Mouse (Mus musculus) kidney, embryonic 16.5 days (tissue): Measurements from ENCODE around the gene Tbck. TPM values are rescaled to one million over a fixed set of nuclear protein-coding genes. Genes with fewer than 3 reads are reported as not detected.

ENCODE experiments used
- ATAC-seq: fragments of 200-750 bp; cut with Nextera tagmentation; 2 replicates; pipeline ENCODE4 v1.8.0; 2017; ENCODE audit warnings: moderate TSS enrichment; ENCODE audit not compliant: low FRiP score, low TSS enrichment
- H3K27ac ChIP-seq: fragments of 300-500 bp; sonication (generic); 2 replicates; pipeline ENCODE4 v1.5.1; 2014; ENCODE audit warnings: low read length
- H3K27me3 ChIP-seq: fragments of 300-500 bp; sonication (generic); 2 replicates; pipeline ENCODE4 v1.6.1; 2014; ENCODE audit warnings: low read length, control low read depth, mixed read lengths; ENCODE audit not compliant: insufficient read depth
- H3K36me3 ChIP-seq: fragments of 300-500 bp; sonication (generic); 2 replicates; pipeline ENCODE4 v1.6.1; 2014; ENCODE audit warnings: low read length, control low read depth, mixed read lengths; ENCODE audit not compliant: insufficient read depth
- H3K4me1 ChIP-seq: fragments of 300-500 bp; sonication (generic); 2 replicates; pipeline ENCODE4 v1.6.1; 2014; ENCODE audit warnings: low read length, control low read depth, mixed read lengths; ENCODE audit not compliant: insufficient read depth
- H3K4me2 ChIP-seq: fragments of 300-500 bp; sonication (generic); replicated peaks from 2 replicates; pipeline ENCODE4 v1.6.1; 2014; ENCODE audit warnings: low read depth, low read length
- H3K4me3 ChIP-seq: fragments of 300-500 bp; sonication (generic); 2 replicates; pipeline ENCODE4 v1.5.1; 2014; ENCODE audit warnings: mild to moderate bottlenecking, low read length
- H3K9ac ChIP-seq: fragments of 300-500 bp; sonication (generic); replicated peaks from 2 replicates; pipeline ENCODE4 v1.6.1; 2014; ENCODE audit warnings: low read length
- H3K9me3 ChIP-seq: fragments of 300-500 bp; sonication (generic); 2 replicates; pipeline ENCODE4 v1.6.1; 2016; ENCODE audit warnings: low read length, control low read depth
- WGBS: fragments of 180-500 bp; shearing (Covaris S2); extraction: QIAGEN DNeasy Blood & Tissue Kit; methylation state at CpG from one replicate; pipeline ENCODE4 v1.1.7; 2014; 5-methylcytosine and 5-hydroxymethylcytosine counted together
- polyA plus RNA-seq: library from polyadenylated mRNA; unstranded; fragments of >200 nt; fragmentation: Nextera tagmentation; extraction: Ambion mirVana; gene quantifications from 2 replicates; pipeline ENCODE4 v1.2.1, GENCODE M21; 2015

The Tbck gene
- polyA plus RNA-seq, 1 experiment from 2014 or later, result 19.1 TPM

- WGBS, result 60% methylated on average over 11 of the region's 11 CpGs
- Histone ChIP-seq H3K27ac (no peak overlapping the region), H3K27me3 (no peaks in the 10 kb centered on the region), H3K4me3 (no peak overlapping the region), H3K9me3 (no peaks in the 10 kb centered on the region), H3K4me1 (peaks cover 7% of the 10 kb centered on the region; the same call in 1 of the 2 replicates), H3K4me2 (no peak overlapping the region), H3K9ac (no peak overlapping the region), H3K36me3 (no peaks in the 10 kb centered on the region)
- no peak for ATAC-seq
These were observed 174.9 kb downstream of the Tbck start for GRCm38 (mm10) chr3:132858849-132859248.

GRCm38 (mm10) chr3:132859573-132859972 lies 175.6 kb downstream of the Tbck start:
- no peak overlapping the region for H3K4me2 ChIP-seq
- no peak overlapping the region for H3K9ac ChIP-seq
- H3K4me1 ChIP-seq, result peaks cover 7% of the 10 kb centered on the region; the same call in 1 of the 2 replicates
- no peak overlapping the region for H3K4me3 ChIP-seq
- 86% methylated on average over 7 of the region's 7 CpGs for WGBS
- H3K27me3 ChIP-seq, result no peaks in the 10 kb centered on the region
- no peak overlapping the region for H3K27ac ChIP-seq
- H3K9me3 ChIP-seq, result no peaks in the 10 kb centered on the region
- no peak for ATAC-seq
- H3K36me3 ChIP-seq, result no peaks in the 10 kb centered on the region

- 63% methylated on average over 8 of the region's 8 CpGs for WGBS
- H3K36me3 ChIP-seq, result no peaks in the 10 kb centered on the region
- no peaks in the 10 kb centered on the region for H3K27me3 ChIP-seq
- no peak overlapping the region for H3K27ac ChIP-seq
- H3K4me3 ChIP-seq, result no peak overlapping the region
- H3K9me3 ChIP-seq, result no peaks in the 10 kb centered on the region
- no peak overlapping the region for H3K9ac ChIP-seq
- peaks cover 7% of the 10 kb centered on the region; the same call in 1 of the 2 replicates for H3K4me1 ChIP-seq
- H3K4me2 ChIP-seq, result no peak overlapping the region
- no peak for ATAC-seq
These were observed 176.9 kb downstream of the Tbck start for GRCm38 (mm10) chr3:132860796-132861195.

GRCm38 (mm10) chr3:132863843-132864242 lies 179.9 kb downstream of the Tbck start:
- Histone ChIP-seq H3K4me2 (no peak overlapping the region), H3K4me1 (peaks cover 9% of the 10 kb centered on the region), H3K36me3 (no peaks in the 10 kb centered on the region), H3K9ac (no peak overlapping the region), H3K27me3 (no peaks in the 10 kb centered on the region), H3K4me3 (no peak overlapping the region), H3K27ac (peak overlapping the region; percentile 63), H3K9me3 (no peaks in the 10 kb centered on the region)
- 71% methylated on average over 13 of the region's 13 CpGs for WGBS
- ATAC-seq, result no peak

GRCm38 (mm10) chr3:132864329-132864919 lies 180.5 kb downstream of the Tbck start:
- no peak overlapping the region for H3K4me2 ChIP-seq
- H3K4me1 ChIP-seq, result peaks cover 14% of the 10 kb centered on the region
- ATAC-seq, result peak; percentile 52; the same call in 1 of the 2 replicates
- no peak overlapping the region for H3K9ac ChIP-seq
- H3K4me3 ChIP-seq, result no peak overlapping the region
- no peaks in the 10 kb centered on the region for H3K9me3 ChIP-seq
- H3K27me3 ChIP-seq, result no peaks in the 10 kb centered on the region
- H3K36me3 ChIP-seq, result no peaks in the 10 kb centered on the region
- peak overlapping the region; percentile 83 for H3K27ac ChIP-seq
- whole genome bisulfite sequencing, result 71% methylated on average over 14 of the region's 14 CpGs

GRCm38 (mm10) chr3:132864986-132865385 lies 181.0 kb downstream of the Tbck start:
- H3K4me2 ChIP-seq, result no peak overlapping the region
- peak overlapping the region; percentile 83 for H3K27ac ChIP-seq
- peaks cover 18% of the 10 kb centered on the region for H3K4me1 ChIP-seq
- H3K9ac ChIP-seq, result no peak overlapping the region
- WGBS, result 75% methylated on average over 8 of the region's 8 CpGs
- no peak for ATAC-seq
- H3K36me3 ChIP-seq, result no peaks in the 10 kb centered on the region
- no peaks in the 10 kb centered on the region for H3K27me3 ChIP-seq
- no peaks in the 10 kb centered on the region for H3K9me3 ChIP-seq
- H3K4me3 ChIP-seq, result no peak overlapping the region

- 59% methylated on average over 4 of the region's 4 CpGs for WGBS
- Histone ChIP-seq H3K9ac (no peak overlapping the region), H3K4me2 (peak overlapping the region; percentile 34; the same call in 1 of the 2 replicates), H3K9me3 (no peaks in the 10 kb centered on the region), H3K4me1 (peaks cover 20% of the 10 kb centered on the region; the same call in 1 of the 2 replicates), H3K36me3 (no peaks in the 10 kb centered on the region), H3K27me3 (no peaks in the 10 kb centered on the region), H3K27ac (peak overlapping the region; percentile 89), H3K4me3 (0 out of 2 replicates have a peak overlapping the region, but pooled peaks have one; percentile 18)
- peak; percentile 85 for ATAC-seq
These were observed 181.7 kb downstream of the Tbck start for GRCm38 (mm10) chr3:132865596-132865995.

GRCm38 (mm10) chr3:132866984-132867383 lies 183.0 kb downstream of the Tbck start:
- Histone ChIP-seq H3K27me3 (no peaks in the 10 kb centered on the region), H3K9me3 (no peaks in the 10 kb centered on the region), H3K36me3 (no peaks in the 10 kb centered on the region), H3K27ac (peak overlapping the region; percentile 74), H3K4me3 (no peak overlapping the region), H3K4me1 (peaks cover 21% of the 10 kb centered on the region; the same call in 1 of the 2 replicates), H3K9ac (no peak overlapping the region), H3K4me2 (peak overlapping the region; percentile 30; the same call in 1 of the 2 replicates)
- WGBS, result 83% methylated on average over 3 of the region's 3 CpGs
- no peak for ATAC-seq

GRCm38 (mm10) chr3:132868838-132869237 lies 184.9 kb downstream of the Tbck start:
- H3K9ac ChIP-seq, result no peak overlapping the region
- H3K36me3 ChIP-seq, result no peaks in the 10 kb centered on the region
- no peak overlapping the region for H3K4me2 ChIP-seq
- 67% methylated on average over 2 of the region's 2 CpGs for WGBS
- H3K4me3 ChIP-seq, result no peak overlapping the region
- peak overlapping the region; percentile 79 for H3K27ac ChIP-seq
- no peaks in the 10 kb centered on the region for H3K27me3 ChIP-seq
- peaks cover 21% of the 10 kb centered on the region; the same call in 1 of the 2 replicates for H3K4me1 ChIP-seq
- H3K9me3 ChIP-seq, result no peaks in the 10 kb centered on the region
- ATAC-seq, result no peak

GRCm38 (mm10) chr3:132870079-132870478 lies 186.1 kb downstream of the Tbck start:
- Histone ChIP-seq H3K27me3 (no peaks in the 10 kb centered on the region), H3K9me3 (no peaks in the 10 kb centered on the region), H3K4me3 (no peak overlapping the region), H3K9ac (no peak overlapping the region), H3K4me1 (peaks cover 23% of the 10 kb centered on the region), H3K27ac (peak overlapping the region; percentile 79), H3K4me2 (no peak overlapping the region), H3K36me3 (no peaks in the 10 kb centered on the region)
- WGBS, result 57% methylated on average over 6 of the region's 6 CpGs
- ATAC-seq, result no peak
